Mouse (Mus musculus) A20 (cell line): ENCODE results near the gene Cacna2d1.

ENCODE experiments used
- DNase-seq: peaks from one replicate; pipeline ENCODE4 v3.0.0-alpha.2; 2011; ENCODE audit warnings: low read depth, low spot score

Cacna2d1 gene

DNA sequence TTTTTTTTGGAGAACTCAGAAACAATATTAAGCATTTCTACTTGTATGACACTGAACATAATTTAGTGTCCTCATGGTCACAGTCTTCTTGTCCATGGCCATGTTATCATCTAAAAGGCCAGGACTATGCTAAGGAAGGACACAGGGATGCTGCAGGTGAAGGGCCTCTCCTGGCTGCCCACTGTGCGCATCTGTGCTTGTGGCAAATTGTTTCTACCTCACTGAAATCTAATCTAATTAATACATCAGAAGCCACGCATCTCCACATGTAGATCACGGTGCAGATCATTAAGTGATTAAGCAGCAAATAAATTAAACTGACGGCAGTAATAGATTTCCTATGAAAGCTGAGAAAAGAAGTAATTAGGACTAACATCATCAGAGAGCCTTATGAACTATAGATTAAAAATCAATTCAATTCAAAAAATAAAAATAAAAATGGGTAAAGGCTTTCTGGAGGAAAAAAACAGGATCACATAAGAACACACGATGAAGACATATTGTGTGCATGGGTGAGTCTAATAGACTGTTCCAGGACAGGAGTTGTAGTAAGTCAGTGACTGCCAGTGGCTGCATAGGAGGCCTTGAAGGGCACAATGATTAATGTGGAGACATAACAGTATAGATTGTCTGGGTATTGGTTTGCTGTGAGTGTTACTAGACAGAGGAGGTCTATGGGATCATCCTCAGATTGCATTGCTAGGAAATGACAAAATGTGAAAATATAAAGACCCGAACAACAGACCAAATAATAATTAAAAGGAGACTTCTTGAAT is 318.4 kb downstream of the Cacna2d1 start:
- DNase-seq = no peak

DNA sequence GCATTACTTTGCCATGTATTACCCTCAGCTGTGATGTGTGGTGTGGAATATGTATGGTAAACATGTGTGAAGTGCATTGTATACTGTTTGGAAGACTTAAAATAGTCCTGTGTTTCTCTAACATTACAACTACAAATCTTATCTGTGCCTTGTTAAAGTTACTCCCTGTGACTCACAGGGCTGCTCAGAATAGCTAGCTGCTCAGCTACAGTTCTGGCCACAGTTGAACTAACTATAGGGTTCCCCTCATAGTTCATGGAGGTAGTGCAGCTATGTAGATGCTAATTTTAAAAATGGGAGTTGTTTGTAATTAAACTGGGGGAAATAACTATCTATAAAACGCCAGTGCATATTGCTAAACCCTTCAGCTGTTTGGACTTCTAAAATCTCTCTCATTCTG is 319.3 kb downstream of the Cacna2d1 start:
- no peak for DNase-seq

DNA sequence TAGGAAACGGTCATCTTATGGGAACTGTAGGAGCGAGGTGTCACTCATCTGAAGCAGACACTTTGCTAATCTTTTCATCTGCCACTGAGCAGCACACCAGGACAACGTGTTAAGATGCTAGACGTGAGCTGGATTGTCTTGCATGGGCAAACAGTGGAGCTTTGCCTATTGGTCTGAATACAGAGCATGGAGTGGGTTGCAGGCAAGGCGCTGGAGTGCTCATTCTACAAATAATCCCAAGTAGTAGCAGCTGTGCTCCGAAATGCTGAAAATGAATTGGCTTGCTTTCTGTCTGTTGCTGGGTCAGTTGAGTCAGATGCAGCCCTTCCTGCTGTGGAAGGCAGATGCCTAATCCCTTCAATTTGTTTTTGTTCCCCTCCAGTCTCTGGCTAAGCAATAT is 330.9 kb downstream of the Cacna2d1 start:
- no peak for DNase-seq

DNA sequence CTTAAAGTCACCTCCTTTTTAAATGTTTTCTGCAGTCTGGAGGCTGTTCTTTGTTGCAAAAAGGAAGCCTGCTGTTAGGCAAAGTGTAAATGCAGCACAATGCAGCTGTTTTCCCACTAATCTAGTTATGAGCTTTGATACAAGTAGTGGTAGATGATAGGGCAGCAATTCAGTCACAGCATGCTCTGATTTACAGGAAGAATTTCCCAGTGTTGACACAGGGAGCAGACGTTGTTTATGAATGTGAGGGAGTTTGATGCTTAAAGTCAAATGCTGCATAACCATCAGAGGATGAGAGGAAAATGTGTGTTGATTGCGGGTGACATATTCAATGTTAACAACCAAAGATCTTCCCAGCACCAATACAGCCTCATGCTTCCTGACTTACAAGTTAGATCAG is 342.6 kb downstream of the Cacna2d1 start:
- DNase-seq = no peak

DNA sequence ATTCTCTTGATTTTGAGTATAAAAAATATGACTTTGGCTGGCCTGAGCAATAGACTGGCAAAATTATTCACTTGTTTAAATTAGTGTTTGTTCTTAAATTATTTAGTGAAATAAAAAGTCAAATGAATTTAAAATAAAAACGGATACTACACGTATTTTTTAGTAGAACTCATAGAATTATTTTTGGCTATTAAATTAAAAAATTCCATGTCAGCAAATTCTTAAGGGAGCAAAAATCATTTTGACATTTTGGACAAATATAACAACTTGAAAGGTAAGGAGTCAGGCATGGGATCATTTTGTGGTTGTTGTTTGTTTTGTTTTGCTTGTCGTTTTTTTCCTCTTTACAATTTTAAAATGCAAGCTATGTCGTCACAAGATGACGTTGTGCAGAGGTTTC is 346.7 kb downstream of the Cacna2d1 start:
- DNase-seq = no peak

DNA sequence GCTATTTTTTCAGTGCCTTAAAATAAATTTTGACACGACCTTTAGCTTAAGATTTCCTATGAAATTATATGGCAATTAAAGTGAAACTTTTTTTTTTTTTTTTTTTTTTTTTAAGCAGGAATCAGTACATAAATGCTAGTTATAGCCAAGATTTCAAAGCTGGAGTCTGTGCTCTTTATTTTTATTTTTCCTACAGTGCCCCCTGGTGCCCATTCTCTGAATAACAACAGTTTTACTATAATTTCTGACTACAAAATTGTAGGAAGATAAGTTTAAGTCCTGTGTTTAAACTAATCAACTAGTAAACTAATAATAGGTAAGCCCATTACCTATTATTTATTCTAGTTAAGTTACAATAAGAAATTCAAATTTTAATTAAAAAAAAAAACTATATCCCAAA is 358.7 kb downstream of the Cacna2d1 start:
- peak; percentile 5 for DNase-seq

DNA sequence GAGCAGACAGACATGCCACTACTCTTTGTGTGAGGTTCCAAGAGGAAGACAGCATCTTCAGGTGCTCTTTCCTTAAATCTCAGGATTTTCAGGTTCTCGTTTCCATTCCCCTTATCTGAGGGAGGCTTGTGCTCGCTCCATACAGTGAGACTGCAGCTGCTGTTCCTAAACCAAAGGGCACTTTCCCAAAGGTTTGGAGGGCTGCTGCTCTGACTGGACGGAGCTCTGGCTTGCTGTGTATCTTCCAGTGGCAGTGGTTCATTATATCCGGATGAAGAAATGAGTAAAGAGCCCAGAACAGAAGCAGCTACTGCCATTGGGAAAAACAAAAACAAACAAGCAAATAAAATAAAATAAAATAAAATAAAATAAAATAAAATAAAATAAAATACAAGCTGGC is 359.3 kb downstream of the Cacna2d1 start:
- DNase-seq = no peak

DNA sequence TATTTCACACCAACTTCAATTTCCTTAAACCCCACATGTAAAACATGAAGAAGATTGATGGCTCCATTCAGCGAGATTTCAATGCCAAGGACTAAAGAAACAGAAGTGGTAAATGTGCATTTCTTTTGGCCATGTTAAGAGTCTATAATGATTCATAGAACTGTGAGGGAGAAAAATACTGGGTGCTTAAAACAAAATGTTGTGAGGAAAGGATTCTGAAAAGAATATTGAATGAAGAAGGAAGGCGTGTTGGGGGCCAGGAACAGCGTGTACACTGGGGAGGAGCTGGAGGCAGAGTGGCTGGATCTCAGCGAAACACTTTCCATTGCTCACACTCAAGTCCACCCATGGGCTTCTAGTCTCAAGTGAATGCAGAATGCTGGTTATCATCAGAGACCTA is 360.2 kb downstream of the Cacna2d1 start:
- DNase-seq = no peak

DNA sequence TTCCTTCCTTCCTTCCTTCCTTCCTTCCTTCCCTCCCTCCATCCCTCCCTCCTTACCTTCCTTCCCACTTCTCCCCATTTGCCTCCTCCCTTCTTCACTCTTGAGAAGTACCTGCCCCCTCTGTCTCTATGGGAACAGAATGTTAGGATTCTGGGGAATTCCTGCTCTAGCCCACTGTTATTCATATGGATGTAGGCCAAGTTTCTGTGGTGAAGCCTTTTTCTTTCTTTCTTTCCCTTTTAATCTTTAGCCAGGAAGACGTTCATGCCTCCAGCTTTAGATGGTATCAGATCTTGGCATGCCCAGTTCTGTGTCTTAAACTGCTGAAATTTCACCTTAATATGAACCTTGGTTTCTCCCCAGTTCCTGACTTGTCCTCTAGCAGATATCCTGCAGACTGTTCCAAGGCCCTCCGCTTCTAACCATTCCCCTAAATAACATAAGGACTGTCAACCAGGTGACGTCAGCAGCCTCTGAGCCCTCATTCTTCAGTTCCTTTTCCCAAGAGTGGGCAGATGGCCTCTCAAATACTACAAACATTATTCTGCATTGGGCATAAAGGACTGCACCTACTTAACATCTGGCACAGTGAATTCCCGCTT is 362.8 kb downstream of the Cacna2d1 start:
- DNase-seq = no peak

DNA sequence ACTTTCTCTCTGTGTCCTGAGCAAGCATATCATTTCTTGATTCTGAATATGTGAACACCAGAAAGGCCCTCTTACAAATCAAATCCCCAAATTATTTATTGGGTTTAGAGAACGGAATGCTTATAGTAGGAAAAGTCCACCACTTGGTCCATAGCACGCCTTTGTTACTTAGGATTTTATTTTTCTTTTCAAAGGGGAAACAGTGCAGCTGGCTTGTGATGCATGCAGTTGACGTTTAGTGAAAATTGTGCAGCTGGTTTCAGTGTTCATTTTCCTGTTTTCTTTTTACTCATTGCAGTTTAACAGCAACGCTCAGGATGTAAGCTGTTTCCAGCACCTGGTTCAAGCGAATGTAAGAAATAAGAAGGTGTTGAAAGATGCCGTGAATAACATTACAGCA is 365.1 kb downstream of the Cacna2d1 start:
- no peak for DNase-seq

DNA sequence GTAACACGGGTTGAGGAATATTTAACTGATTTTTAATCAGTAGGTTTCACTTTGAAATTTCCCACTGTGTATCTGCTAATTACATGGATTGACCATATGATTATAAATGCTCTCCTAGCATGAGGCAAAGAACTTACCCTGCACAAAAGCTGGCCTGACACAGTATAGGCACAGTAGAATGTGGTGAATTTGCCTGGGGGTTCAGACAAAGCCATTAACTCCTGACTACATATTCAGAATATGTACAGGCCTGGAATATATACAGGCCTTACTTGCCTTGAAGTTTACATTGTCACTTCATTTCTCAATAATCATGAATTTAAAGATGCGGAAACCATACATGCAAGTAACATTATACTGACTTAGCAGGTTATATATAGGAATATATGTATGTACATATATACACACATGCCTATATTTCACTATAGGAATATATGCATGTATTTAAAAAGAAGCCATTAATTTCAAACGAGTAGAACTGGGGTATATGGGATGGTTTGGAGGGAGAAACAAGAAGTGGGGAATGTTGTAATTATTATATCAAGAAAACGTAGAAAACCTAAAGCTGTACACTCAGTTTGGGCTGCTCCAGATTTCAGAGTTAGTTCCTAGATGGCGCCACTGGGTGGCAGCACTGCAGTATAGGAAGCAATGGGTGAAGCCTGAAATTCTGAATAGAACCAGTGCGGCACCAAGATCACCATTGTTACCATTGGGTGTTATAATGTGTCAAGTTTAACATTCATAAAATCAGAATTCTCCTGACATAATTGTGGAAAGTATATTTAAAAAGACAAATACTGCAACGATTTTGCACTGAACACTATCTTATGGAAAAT is 374.9 kb downstream of the Cacna2d1 start:
- DNase-seq = peak; percentile 35

DNA sequence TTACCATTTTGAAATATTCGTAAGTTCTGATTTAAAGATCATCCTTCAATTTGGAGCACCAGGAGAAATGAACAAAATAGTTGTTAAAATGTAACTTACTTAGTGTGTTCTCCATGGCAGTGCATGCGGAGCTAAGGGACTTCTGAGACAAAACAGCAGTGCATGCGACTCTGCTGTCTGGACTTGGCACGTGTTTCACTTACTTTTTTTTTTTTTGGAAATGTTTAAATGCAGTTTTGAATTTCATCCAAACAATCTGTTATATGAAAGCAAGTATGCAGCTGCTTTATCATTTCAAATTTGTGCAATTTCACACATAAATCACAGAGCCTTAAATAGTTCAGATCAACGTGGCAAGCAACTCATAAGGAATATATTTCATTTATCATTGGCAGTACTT is 379.8 kb downstream of the Cacna2d1 start:
- DNase-seq = no peak

DNA sequence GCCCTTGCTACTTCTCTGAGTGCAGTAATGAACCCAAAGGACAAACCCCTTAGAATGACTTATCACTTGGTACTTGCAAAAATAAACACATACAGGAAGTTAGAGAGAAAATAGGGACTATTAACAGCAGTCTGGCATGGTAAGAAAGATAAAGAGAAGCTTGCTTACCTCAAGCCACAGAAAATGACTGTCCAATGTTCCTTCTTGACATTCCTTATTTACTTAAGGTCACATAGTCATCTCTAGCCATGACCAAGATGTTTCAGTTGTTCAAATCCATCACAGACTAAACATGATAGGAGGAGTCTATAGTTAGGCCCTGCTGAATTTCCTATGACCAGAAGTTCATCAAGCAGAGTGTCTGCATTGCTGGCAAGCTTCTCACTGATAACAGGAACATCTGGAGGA is 381.5 kb downstream of the Cacna2d1 start:
- no peak for DNase-seq

DNA sequence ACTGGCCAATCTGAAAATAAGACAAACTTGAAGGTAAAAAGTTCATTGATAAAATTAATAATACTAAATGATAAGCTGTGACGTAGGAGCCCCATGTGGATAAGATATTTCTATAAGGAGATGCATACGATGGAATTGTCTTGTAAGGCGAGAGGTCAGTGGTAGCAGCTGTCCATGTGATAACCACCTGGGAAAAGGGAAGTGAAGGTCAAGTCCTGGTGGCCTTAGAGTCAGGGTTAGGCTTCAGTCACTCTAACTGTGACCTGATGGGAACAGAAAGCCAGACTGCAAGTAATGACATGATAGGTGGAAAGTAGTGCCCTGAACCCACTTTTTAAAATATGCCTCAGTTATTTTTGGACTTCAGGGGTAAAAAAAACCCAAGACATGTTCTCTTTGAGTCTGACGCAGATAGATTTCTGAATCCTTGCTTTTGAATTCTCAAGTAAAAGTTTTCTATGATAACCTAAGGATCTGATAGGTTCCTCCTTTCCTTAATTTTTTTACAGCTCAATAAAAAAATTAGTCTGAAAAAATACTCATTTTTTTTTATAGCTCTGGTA is 383.3 kb downstream of the Cacna2d1 start:
- DNase-seq = no peak

DNA sequence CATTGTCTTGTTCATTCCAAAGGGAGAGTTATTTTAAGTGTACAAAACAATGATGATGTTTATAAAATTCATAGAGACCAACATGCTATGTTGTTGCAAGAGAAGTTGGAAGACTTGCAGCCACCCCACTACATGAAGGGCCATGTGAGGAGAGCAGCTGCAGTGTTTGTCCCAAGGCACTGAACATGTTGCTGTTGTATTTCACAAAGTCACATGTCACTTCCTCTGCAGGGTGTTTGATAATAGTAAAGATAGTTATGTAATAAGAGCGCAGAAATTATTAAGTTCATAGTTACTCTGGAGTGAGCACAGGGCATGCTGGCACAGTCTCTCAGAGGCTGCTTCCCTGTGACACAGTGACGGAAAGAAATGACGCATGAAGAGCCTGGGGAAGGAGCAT is 392.1 kb downstream of the Cacna2d1 start:
- DNase-seq = no peak

DNA sequence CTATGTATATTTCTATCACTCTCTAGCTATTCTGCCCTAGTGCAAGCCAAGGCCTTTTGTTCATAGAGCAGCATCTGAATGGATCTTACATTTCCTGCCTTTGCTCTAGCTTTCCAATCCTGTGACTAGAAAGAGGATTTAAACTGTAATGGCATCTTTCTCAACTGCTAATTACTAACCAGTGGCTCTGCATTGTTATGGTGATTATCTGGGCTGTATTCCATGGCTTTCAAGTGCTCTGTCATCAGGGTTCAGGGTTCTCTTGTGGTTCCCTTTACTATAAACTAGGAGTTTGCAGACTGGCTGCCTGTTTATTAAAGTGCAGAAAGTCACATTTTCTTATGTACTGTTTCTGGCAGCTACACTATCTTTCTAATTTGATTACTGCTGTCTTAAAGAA is 410.9 kb downstream of the Cacna2d1 start:
- DNase-seq = no peak

DNA sequence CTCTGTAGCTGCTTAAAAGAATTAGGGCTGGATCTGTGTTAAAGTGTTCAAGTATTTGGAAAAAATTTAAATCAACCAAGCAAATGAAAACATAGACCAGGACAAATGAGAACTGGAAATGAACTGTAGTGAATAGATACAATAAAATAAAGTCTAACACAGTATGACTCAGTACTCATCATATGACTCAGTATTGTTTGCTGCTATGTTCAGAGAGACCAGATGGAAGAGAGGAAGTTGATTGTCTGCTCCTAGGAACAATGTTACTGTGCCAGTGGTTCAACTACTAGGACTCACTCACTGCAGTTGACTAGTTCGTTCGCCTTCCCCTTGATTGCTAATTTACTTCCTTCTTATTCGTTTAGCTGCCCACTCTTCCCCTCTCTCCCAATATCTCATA is 421.3 kb downstream of the Cacna2d1 start:
- no peak for DNase-seq

DNA sequence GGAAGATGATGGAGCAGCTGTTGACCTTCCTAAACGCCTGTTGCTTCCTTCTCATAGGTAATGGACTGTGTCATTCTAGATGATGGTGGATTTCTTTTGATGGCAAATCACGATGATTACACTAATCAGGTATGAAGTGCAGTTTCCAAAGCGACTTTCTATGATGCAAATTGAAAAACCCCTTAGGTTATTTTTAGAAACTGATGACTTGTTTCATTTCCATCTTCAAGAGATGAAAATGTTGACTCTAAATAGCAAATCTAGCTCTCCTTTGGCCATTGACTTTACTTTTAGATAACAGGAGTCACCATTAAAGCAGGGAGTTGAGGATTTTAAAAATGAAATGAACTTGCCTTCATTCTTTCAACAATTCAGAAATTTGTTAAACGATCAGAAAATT is 423.2 kb downstream of the Cacna2d1 start:
- DNase-seq = no peak

DNA sequence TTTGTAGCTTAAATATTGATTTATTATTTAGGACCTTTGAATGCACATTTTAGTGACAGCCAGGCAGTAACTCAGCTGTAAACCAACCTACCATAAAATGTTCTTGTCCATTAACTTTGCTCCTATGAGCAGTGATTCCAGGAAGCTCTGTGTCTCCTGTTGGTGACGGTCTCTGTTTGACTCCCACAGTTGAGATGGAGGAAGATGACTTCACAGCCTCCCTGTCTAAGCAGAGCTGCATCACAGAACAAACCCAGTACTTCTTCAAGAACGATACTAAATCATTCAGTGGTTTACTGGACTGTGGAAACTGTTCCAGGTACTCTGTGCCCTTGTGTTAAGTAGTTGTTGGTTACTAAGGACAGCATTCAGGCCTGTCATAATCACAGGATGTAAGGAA is 427.6 kb downstream of the Cacna2d1 start:
- no peak for DNase-seq

DNA sequence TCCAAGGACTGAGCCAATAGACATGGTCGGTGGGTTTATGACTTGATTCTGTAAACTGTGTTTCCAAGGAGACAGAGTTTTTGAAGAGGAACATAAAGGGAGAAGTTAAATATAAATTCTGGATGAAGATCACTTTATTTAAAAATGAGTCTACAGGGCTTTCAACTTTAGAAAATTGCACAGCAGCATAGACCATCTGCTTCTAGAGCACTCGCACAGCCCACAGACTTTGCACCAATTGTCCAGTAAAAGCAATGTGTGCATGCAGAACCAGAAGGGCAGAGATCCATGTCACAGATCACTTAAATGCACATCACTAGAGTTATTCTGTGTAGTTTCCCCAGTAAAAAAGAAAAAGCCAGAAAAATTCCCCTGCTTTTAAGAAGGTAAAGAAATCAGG is 428.7 kb downstream of the Cacna2d1 start:
- no peak for DNase-seq

DNA sequence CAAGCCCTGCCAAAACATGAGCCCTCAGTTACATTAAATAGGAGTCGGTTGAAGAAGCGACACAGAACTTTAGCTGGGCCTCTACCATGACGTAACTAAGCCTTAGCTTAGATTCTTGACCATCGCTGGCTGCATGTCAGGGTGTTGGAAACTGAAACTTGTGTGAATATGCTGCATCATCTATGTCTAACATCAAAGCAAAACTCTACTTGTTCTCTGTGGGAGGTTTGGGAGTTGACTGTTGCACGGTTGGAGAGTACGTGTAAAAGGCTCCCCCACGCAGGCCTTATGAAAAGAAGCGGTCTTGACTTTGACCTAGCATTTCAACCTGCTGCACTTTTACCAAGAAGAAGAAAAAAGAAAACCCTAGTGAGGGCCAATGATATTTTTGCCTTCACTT is 436.2 kb downstream of the Cacna2d1 start:
- no peak for DNase-seq

DNA sequence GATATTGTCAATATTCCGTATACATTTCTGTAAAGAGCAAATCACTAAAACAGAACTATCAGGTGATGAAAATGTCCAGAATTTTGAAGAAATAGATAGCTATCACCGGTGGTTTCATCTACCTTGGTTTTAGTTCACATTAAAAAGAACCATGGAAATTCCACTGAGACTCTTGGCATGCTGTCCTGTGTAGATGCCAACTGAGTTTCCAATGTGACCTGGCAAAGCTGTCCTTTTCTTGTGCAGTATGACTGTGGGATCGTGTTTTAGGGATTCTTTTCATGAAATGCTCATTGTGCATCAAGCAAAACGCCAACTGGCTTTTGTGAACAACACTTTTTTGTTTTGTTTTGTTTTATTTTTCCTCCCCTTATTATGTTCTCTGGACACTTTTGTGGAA is 439.5 kb downstream of the Cacna2d1 start:
- DNase-seq = no peak
